ENCODE assay signal across 7 mouse cellular contexts in the genomic region with DNA sequence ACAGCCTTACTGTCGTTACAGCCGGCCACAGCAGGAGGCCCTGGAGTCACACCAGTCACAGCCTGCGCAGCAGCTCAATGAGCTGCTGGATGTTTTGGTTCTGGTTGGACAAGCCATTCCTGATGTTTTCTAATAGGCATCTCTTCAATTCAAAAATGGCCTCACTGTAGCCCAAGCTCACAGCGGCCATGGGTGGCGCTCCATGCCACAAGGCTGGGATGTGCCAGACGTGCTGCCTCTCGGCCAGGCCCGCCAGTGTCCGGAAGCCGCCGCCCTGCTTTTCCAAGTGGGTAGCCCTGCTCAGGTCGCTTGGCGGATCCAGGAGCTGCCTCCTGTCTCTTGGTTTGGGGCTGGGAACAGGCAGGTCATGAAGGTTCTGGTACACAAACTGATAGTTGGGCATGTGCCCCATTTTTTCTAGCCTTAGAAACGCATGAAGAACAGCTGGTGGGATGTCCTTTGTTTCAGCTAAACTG. TPM values are rescaled to one million over a fixed set of nuclear protein-coding genes. Genes with fewer than 3 reads are reported as not detected.
DNase-seq lines count a peak whose midpoint lies in the region; ATAC-seq and TF ChIP-seq lines count a peak whose summit lies in the region.

Gene Mrps24 (minus strand): TSS at position 51 of the 476 bp plus-strand sequence.

- TF ChIP-seq POLR2A in ES-Bruce4 (IDR thresholded peaks at IDR 0.05; ENCODE audit: insufficient read depth, low read length), result no peak

- peak within 1 kb of the TSS; percentile 6; the same call in 1 of the 2 replicates for H3K4me3 ChIP-seq in ES-Bruce4 (ENCODE audit: low read depth, low read length)
- H3K4me3 ChIP-seq in erythroblast, embryonic 14.5 days (replicated peaks), result no peak within 1 kb of the TSS
- H3K4me3 ChIP-seq in limb, embryonic 10.5 days, result no peak within 1 kb of the TSS
- H3K4me3 ChIP-seq in neural tube, embryonic 14.5 days (ENCODE audit: low read depth, low read length), result no peak within 1 kb of the TSS

- no peaks in the 10 kb centered on the region for H3K9me3 ChIP-seq in ES-Bruce4 (replicated peaks; ENCODE audit: control insufficient read depth, insufficient read depth, low read length, poor library complexity, severe bottlenecking)
- no peaks in the 10 kb centered on the region for H3K9me3 ChIP-seq in erythroblast, embryonic 14.5 days (ENCODE audit: control insufficient read depth, low read length)
- no peaks in the 10 kb centered on the region for H3K9me3 ChIP-seq in limb, embryonic 10.5 days (replicated peaks)
- H3K9me3 ChIP-seq in neural tube, embryonic 14.5 days (ENCODE audit: control insufficient read depth, low read length), result no peaks in the 10 kb centered on the region

- peaks cover 5% of the 10 kb centered on the region for H3K4me1 ChIP-seq in ES-Bruce4 (ENCODE audit: control insufficient read depth, insufficient read depth, low read length)
- H3K4me1 ChIP-seq in erythroblast, embryonic 14.5 days (ENCODE audit: control insufficient read depth), result peaks cover 1% of the 10 kb centered on the region; the same call in 1 of the 2 replicates
- H3K4me1 ChIP-seq in limb, embryonic 10.5 days, result no peaks in the 10 kb centered on the region
- H3K4me1 ChIP-seq in neural tube, embryonic 14.5 days (ENCODE audit: control insufficient read depth, insufficient read depth, low read length), result no peaks in the 10 kb centered on the region

- no peaks in the 10 kb centered on the region for H3K27me3 ChIP-seq in ES-Bruce4 (ENCODE audit: control insufficient read depth, insufficient read depth, low read length, poor library complexity, severe bottlenecking)
- H3K27me3 ChIP-seq in erythroblast, embryonic 14.5 days (ENCODE audit: control insufficient read depth), result no peaks in the 10 kb centered on the region
- H3K27me3 ChIP-seq in limb, embryonic 10.5 days (ENCODE audit: low read depth, poor library complexity, severe bottlenecking), result no peaks in the 10 kb centered on the region
- H3K27me3 ChIP-seq in neural tube, embryonic 14.5 days (ENCODE audit: control insufficient read depth, insufficient read depth, low read length), result no peaks in the 10 kb centered on the region

- H3K36me3 ChIP-seq in ES-Bruce4 (ENCODE audit: control insufficient read depth, insufficient read depth, low read length, poor library complexity, severe bottlenecking), result no peaks in the 10 kb centered on the region
- peaks cover 52% of the 10 kb centered on the region for H3K36me3 ChIP-seq in erythroblast, embryonic 14.5 days (ENCODE audit: control insufficient read depth)
- peaks cover 41% of the 10 kb centered on the region for H3K36me3 ChIP-seq in limb, embryonic 10.5 days
- peaks cover 36% of the 10 kb centered on the region for H3K36me3 ChIP-seq in neural tube, embryonic 14.5 days (ENCODE audit: control insufficient read depth, insufficient read depth, low read length)

- no peak for DNase-seq in heart, postnatal 10 days
- DNase-seq in limb, embryonic 10.5 days (ENCODE audit: low spot score), result peak; percentile 17
- DNase-seq in natural killer cell, adult 2 months (ENCODE audit: low spot score in 2 of 2), result no peak

- WGBS in limb, embryonic 10.5 days, result 80% methylated on average over 14 of the region's 14 CpGs
- 79% methylated on average over 14 of the region's 14 CpGs for whole genome bisulfite sequencing in neural tube, embryonic 14.5 days

- peak within 1 kb of the TSS; percentile 15; the same call in 1 of the 2 replicates for H3K9ac ChIP-seq in ES-Bruce4 (ENCODE audit: low read depth, poor library complexity, severe bottlenecking)
- no peak within 1 kb of the TSS for H3K9ac ChIP-seq in neural tube, embryonic 14.5 days (replicated peaks; ENCODE audit: low read depth, low read length)

- TF ChIP-seq EP300 in ES-Bruce4 (IDR thresholded peaks at IDR 0.05; ENCODE audit: insufficient read depth, low read depth, low read length), result no peak

- intact Hi-C loops in heart, postnatal 10 days (cut with DNase I), result no loop called here

- H3K27ac ChIP-seq in ES-Bruce4 (ENCODE audit: insufficient read depth, low read length), result no peak within 1 kb of the TSS
- no peak within 1 kb of the TSS for H3K27ac ChIP-seq in limb, embryonic 10.5 days
- no peak within 1 kb of the TSS for H3K27ac ChIP-seq in neural tube, embryonic 14.5 days (ENCODE audit: low read depth, low read length)

- H3K4me2 ChIP-seq in neural tube, embryonic 14.5 days (ENCODE audit: low read depth, low read length), result no peak within 1 kb of the TSS

- TF ChIP-seq CTCF in ES-Bruce4 (IDR thresholded peaks at IDR 0.05; ENCODE audit: low read depth, low read length), result no peak

- ATAC-seq in CD4-positive, CD25-positive, alpha-beta regulatory T cell, adult 4 months, result no peak
- no peak for ATAC-seq in neural tube, embryonic 14.5 days (ENCODE audit: low read depth)

RNA-seq across cellular contexts. Expression of gene Mrps24, which starts in this region (rescaled TPM):
- polyA plus RNA-seq in CD4-positive, CD25-positive, alpha-beta regulatory T cell, adult 4 months (2017; shearing (Covaris generic)), result 10 to 100 TPM; 39.0 to 47.3 TPM
- 61.8 and 69.3 TPM in 2 replicates for polyA plus RNA-seq in ES-Bruce4 (2011; ENCODE audit: insufficient read depth, insufficient read length, low read depth, missing spikeins)
- polyA plus RNA-seq in erythroblast, embryonic 14.5 days (2012), result 10.8 and 14.0 TPM in 2 replicates
- 100 to 1,000 TPM; 114 to 118 TPM for total RNA-seq in heart, postnatal 10 days (2021)
- 155 and 158 TPM in 2 replicates for polyA plus RNA-seq in limb, embryonic 10.5 days (2016; fragmentation: Nextera tagmentation; extraction: Ambion mirVana)
- 193 and 199 TPM in 2 replicates for polyA plus RNA-seq in neural tube, embryonic 14.5 days (2014; fragmentation: Nextera tagmentation; extraction: Ambion mirVana)
